Mouse (Mus musculus) myocyte (in vitro differentiated cells): Measurements from ENCODE around the gene Ccdc3.
"Not testable (repeated sequence)": the region's sequence is repeated elsewhere in the genome, so short reads cannot be mapped to it uniquely, and the experiment has no call there.

Experiments used
- POLR2A ChIP-seq: IDR thresholded peaks from one replicate; pipeline ENCODE4 v1.6.1; 2011; ENCODE audit warnings: low read depth, mild to moderate bottlenecking, control low read depth, moderate library complexity; ENCODE audit not compliant: insufficient read length
- REST ChIP-seq: IDR thresholded peaks from one replicate; pipeline ENCODE4 v1.6.1; 2011; ENCODE audit warnings: mild to moderate bottlenecking, control low read depth, moderate library complexity; ENCODE audit not compliant: insufficient read depth, insufficient read length
- TCF12 ChIP-seq: IDR thresholded peaks from one replicate; pipeline ENCODE4 v1.6.1; 2011; ENCODE audit warnings: mild to moderate bottlenecking, control low read depth; ENCODE audit not compliant: poor library complexity, insufficient read depth, severe bottlenecking

DNA sequence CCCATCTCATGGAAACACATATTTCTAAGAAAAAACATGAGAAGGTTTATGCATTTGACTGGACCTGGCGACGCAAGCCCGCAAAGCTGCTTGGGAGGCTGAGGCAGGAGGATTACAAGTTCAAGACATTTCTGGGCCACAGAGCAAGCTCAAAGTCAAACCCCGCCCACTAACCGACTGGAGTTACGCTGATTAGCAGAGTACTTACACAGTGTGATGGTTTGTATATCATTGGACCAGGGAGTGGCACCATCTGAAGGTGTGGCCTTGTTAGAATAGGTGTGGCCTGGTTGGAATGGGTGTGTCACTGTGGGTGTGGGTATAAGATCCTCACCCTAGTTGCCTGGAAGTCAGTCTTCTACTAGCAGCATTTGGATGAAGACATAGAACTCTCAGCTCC, 111.6 kb downstream of the Ccdc3 start:
- not testable (repeated sequence) for TF ChIP-seq POLR2A, REST, TCF12
